Mouse (Mus musculus): ENCODE data around the gene Msi2. TPM values are rescaled to one million over a fixed set of nuclear protein-coding genes. Genes with fewer than 3 reads are reported as not detected.

Gene Msi2
- total and polyA plus RNA-seq, 2 experiments from 2014 or later: 33.0 to 170 TPM

- H3K27me3 ChIP-seq (ENCODE audit: insufficient read depth, low read length): no peaks in the 10 kb centered on the region
- 25% methylated on average over 3 of the region's 3 CpGs for WGBS
- peak overlapping the region; percentile 38 for H3K27ac ChIP-seq
- peak; percentile 67 for DNase-seq (ENCODE audit: low spot score)
- H3K9me3 ChIP-seq (ENCODE audit: low read length): no peaks in the 10 kb centered on the region
- H3K9ac ChIP-seq (replicated peaks; ENCODE audit: low read length): no peak overlapping the region
- no peaks in the 10 kb centered on the region for H3K36me3 ChIP-seq (ENCODE audit: insufficient read depth, low read length)
- no peak for TF ChIP-seq CTCF (IDR thresholded peaks at IDR 0.05; ENCODE audit: low read depth)
- ATAC-seq: no peak
- no peak overlapping the region for H3K4me3 ChIP-seq (ENCODE audit: low read length)
- peaks cover 38% of the 10 kb centered on the region for H3K4me1 ChIP-seq (ENCODE audit: insufficient read depth, low read length)
- H3K4me2 ChIP-seq (ENCODE audit: low read depth, low read length): no peak overlapping the region
Observed at GRCm38 (mm10) chr11:88542817-88543216, 175.5 kb downstream of the Msi2 start.

GRCm38 (mm10) chr11:88541666-88542639 is 176.4 kb downstream of the Msi2 start:
- H3K4me2 ChIP-seq (ENCODE audit: low read depth, low read length): no peak overlapping the region
- H3K9ac ChIP-seq (replicated peaks; ENCODE audit: low read length): no peak overlapping the region
- peaks cover 35% of the 10 kb centered on the region for H3K4me1 ChIP-seq (ENCODE audit: insufficient read depth, low read length)
- ATAC-seq (no peak), DNase-seq (ENCODE audit: low spot score) (no peak)
- TF ChIP-seq CTCF (IDR thresholded peaks at IDR 0.05; ENCODE audit: low read depth): no peak
- no peaks in the 10 kb centered on the region for H3K27me3 ChIP-seq (ENCODE audit: insufficient read depth, low read length)
- no peak overlapping the region for H3K4me3 ChIP-seq (ENCODE audit: low read length)
- H3K27ac ChIP-seq: peak overlapping the region; percentile 38
- no peaks in the 10 kb centered on the region for H3K9me3 ChIP-seq (ENCODE audit: low read length)
- 60% methylated on average over 15 of the region's 15 CpGs for WGBS
- no peaks in the 10 kb centered on the region for H3K36me3 ChIP-seq (ENCODE audit: insufficient read depth, low read length)

- DNase-seq (ENCODE audit: low spot score) (peak; percentile 62), ATAC-seq (peak; percentile 58; the same call in 1 of the 2 replicates)
- Histone ChIP-seq H3K4me2 (ENCODE audit: low read depth, low read length) (no peak overlapping the region), H3K9me3 (ENCODE audit: low read length) (no peaks in the 10 kb centered on the region), H3K9ac (replicated peaks; ENCODE audit: low read length) (no peak overlapping the region), H3K4me3 (ENCODE audit: low read length) (no peak overlapping the region), H3K36me3 (ENCODE audit: insufficient read depth, low read length) (no peaks in the 10 kb centered on the region), H3K27ac (peak overlapping the region; percentile 43; the same call in 1 of the 2 replicates), H3K27me3 (ENCODE audit: insufficient read depth, low read length) (no peaks in the 10 kb centered on the region), H3K4me1 (ENCODE audit: insufficient read depth, low read length) (peaks cover 40% of the 10 kb centered on the region)
- TF ChIP-seq CTCF (IDR thresholded peaks at IDR 0.05; ENCODE audit: low read depth): no peak
- 43% methylated on average over 8 of the region's 8 CpGs for WGBS
Observed at GRCm38 (mm10) chr11:88539637-88540478, 178.5 kb downstream of the Msi2 start.

- TF ChIP-seq CTCF (IDR thresholded peaks at IDR 0.05; ENCODE audit: low read depth): no peak
- H3K27ac ChIP-seq: peak overlapping the region; percentile 43; the same call in 1 of the 2 replicates
- WGBS: 43% methylated on average over 13 of the region's 13 CpGs
Observed at GRCm38 (mm10) chr11:88538710-88539340, 179.5 kb downstream of the Msi2 start.

GRCm38 (mm10) chr11:88537344-88537743 is 181.0 kb downstream of the Msi2 start:
- H3K27ac ChIP-seq: peak overlapping the region; percentile 41; the same call in 1 of the 2 replicates
- 34% methylated on average over 7 of the region's 7 CpGs for WGBS

More at GRCm38 (mm10) chr11:88538710-88539340, 179.5 kb downstream of the Msi2 start:
- Histone ChIP-seq H3K4me3 (ENCODE audit: low read length) (no peak overlapping the region), H3K4me1 (ENCODE audit: insufficient read depth, low read length) (peaks cover 48% of the 10 kb centered on the region), H3K27me3 (ENCODE audit: insufficient read depth, low read length) (no peaks in the 10 kb centered on the region), H3K4me2 (ENCODE audit: low read depth, low read length) (no peak overlapping the region), H3K9me3 (ENCODE audit: low read length) (no peaks in the 10 kb centered on the region), H3K36me3 (ENCODE audit: insufficient read depth, low read length) (no peaks in the 10 kb centered on the region), H3K9ac (replicated peaks; ENCODE audit: low read length) (no peak overlapping the region)
- ATAC-seq (no peak), DNase-seq (ENCODE audit: low spot score) (no peak)

GRCm38 (mm10) chr11:88536861-88537260 is 181.5 kb downstream of the Msi2 start:
- no peak overlapping the region for H3K4me2 ChIP-seq (ENCODE audit: low read depth, low read length)
- no peaks in the 10 kb centered on the region for H3K36me3 ChIP-seq (ENCODE audit: insufficient read depth, low read length)
- peaks cover 32% of the 10 kb centered on the region for H3K4me1 ChIP-seq (ENCODE audit: insufficient read depth, low read length)
- TF ChIP-seq CTCF (IDR thresholded peaks at IDR 0.05; ENCODE audit: low read depth): no peak
- WGBS: 94% methylated on average over 2 of the region's 2 CpGs
- H3K4me3 ChIP-seq (ENCODE audit: low read length): no peak overlapping the region
- H3K27me3 ChIP-seq (ENCODE audit: insufficient read depth, low read length): no peaks in the 10 kb centered on the region
- no peak overlapping the region for H3K9ac ChIP-seq (replicated peaks; ENCODE audit: low read length)
- ATAC-seq (no peak), DNase-seq (ENCODE audit: low spot score) (no peak)
- H3K9me3 ChIP-seq (ENCODE audit: low read length): no peaks in the 10 kb centered on the region
- peak overlapping the region; percentile 41; the same call in 1 of the 2 replicates for H3K27ac ChIP-seq

More at GRCm38 (mm10) chr11:88537344-88537743, 181.0 kb downstream of the Msi2 start:
- H3K36me3 ChIP-seq (ENCODE audit: insufficient read depth, low read length): no peaks in the 10 kb centered on the region
- H3K4me1 ChIP-seq (ENCODE audit: insufficient read depth, low read length): peaks cover 37% of the 10 kb centered on the region
- H3K27me3 ChIP-seq (ENCODE audit: insufficient read depth, low read length): no peaks in the 10 kb centered on the region
- no peak for TF ChIP-seq CTCF (IDR thresholded peaks at IDR 0.05; ENCODE audit: low read depth)
- no peak overlapping the region for H3K4me2 ChIP-seq (ENCODE audit: low read depth, low read length)
- no peak overlapping the region for H3K4me3 ChIP-seq (ENCODE audit: low read length)
- no peak for ATAC-seq
- H3K9ac ChIP-seq (replicated peaks; ENCODE audit: low read length): no peak overlapping the region
- H3K9me3 ChIP-seq (ENCODE audit: low read length): no peaks in the 10 kb centered on the region
- no peak for DNase-seq (ENCODE audit: low spot score)
